Mouse (Mus musculus) E14TG2a.4 (cell line): ENCODE data around the gene Pfdn4.

ENCODE experiments used
- CTCF ChIP-seq: conservative IDR thresholded peaks from 2 replicates; pipeline ENCODE4 v1.5.1; 2014; ENCODE audit warnings: low read length
- POU5F1 ChIP-seq: IDR thresholded peaks from 2 replicates; pipeline ENCODE4 v1.6.1; 2014; ENCODE audit warnings: low read length, borderline replicate concordance

- TF ChIP-seq CTCF = no peak
- TF ChIP-seq POU5F1 = no peak
Measured at GRCm38 (mm10) chr2:170446843-170447383, 49.3 kb upstream of the Pfdn4 start.
